Mouse (Mus musculus): ENCODE measurements at regions not wholly inside any gene's neighbourhood (a gene's known extent, or its start where the extent isn't known, plus 50 kb on each side); places are given as distances from the start of the nearest gene placed in this dataset.

- no peak for TF ChIP-seq POLR2A (IDR thresholded peaks at IDR 0.05; ENCODE audit: control insufficient read depth, extremely low read depth, insufficient read depth, low read length, poor library complexity)
- no peak for TF ChIP-seq CTCF (IDR thresholded peaks at IDR 0.05; ENCODE audit: borderline replicate concordance, control insufficient read depth, extremely low read depth, insufficient read depth, low read length, poor library complexity)
Observed at GRCm38 (mm10) chr16:24174595-24174994, 185.9 kb upstream of the Bcl6 start.
